In the genomic region with DNA sequence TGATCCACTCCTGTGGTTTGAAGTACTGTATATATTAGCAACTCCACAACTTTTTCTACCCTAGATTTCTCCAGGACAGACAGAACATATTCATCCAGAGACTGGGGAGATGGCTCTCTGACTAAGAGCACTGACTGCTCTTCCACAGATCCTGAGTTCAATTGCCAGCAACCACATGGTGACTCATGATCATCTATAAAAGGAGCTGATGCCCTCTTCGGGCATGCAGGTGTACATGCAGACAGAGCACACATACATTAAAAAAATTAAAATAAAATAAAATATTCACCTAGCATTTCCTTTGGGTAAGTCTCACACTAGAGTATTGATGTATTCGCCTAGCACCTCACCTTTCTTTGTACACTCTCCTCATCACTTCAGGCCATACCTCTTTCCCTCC, we compare ENCODE assay signal across 28 mouse cellular contexts. TPM values are rescaled to one million over a fixed set of nuclear protein-coding genes. Genes with fewer than 3 reads are reported as not detected.
"Had no signal": no experiment of that assay in that cellular context is flagged by ENCODE, and none has a peak within 500 bp of the region (broad histone marks: within the 10 kb centered on the region; RNA-seq: fewer than 3 reads in every experiment).

No protein-coding gene starts in this region.

- H3K4me2 ChIP-seq: limb, embryonic 12.5 days; limb, embryonic 15.5 days; liver, embryonic 11.5 days; lung, embryonic 14.5 days; midbrain, embryonic 13.5 days had no signal

- H3K4me3 ChIP-seq: limb, embryonic 12.5 days; limb, embryonic 15.5 days; megakaryocyte, embryonic 14.5 days; midbrain, embryonic 10.5 days; midbrain, embryonic 13.5 days; myocyte had no signal

- H3K9me3 ChIP-seq: limb, embryonic 12.5 days; limb, embryonic 15.5 days; midbrain, embryonic 10.5 days; midbrain, embryonic 13.5 days had no signal

- DNase-seq: kidney, postnatal 14 days; kidney, postnatal 4 days; left cerebral cortex, postnatal 4 days; liver, postnatal 0 days; lung, embryonic 14.5 days; lung, postnatal 36 days; thymus, adult 2 months; thymus, postnatal 25 days had no signal

- H3K27ac ChIP-seq: limb, embryonic 12.5 days; limb, embryonic 15.5 days; liver, embryonic 14.5 days; midbrain, embryonic 10.5 days; midbrain, embryonic 13.5 days had no signal

- H3K36me3 ChIP-seq: limb, embryonic 12.5 days; limb, embryonic 15.5 days; midbrain, embryonic 10.5 days; midbrain, embryonic 13.5 days had no signal

- H3K9ac ChIP-seq: limb, embryonic 12.5 days; limb, embryonic 15.5 days; liver, embryonic 14.5 days; liver, postnatal 0 days; lung, embryonic 14.5 days; midbrain, embryonic 13.5 days had no signal

- ATAC-seq: liver, postnatal 0 days; lung, postnatal 0 days; midbrain, embryonic 13.5 days; midbrain, embryonic 16.5 days had no signal

RNA-seq across cellular contexts. Expression of gene F2rl1, which starts 4.2 kb away (rescaled TPM):
- polyA plus RNA-seq: myocyte; neural tube, embryonic 11.5 days; neural tube, embryonic 14.5 days had no signal

RNA-seq across cellular contexts. Expression of gene S100z, which starts 50.7 kb away (rescaled TPM):
- total RNA-seq: layer of hippocampus, adult 18-20 months; layer of hippocampus, postnatal 14 days; left cerebral cortex, adult 8-10 months; left cerebral cortex, postnatal 14 days; left cerebral cortex, postnatal 4 days; monocyte, adult 5-6 weeks had no signal
- polyA plus RNA-seq: kidney, embryonic 16.5 days; limb, embryonic 12.5 days; limb, embryonic 15.5 days; liver, embryonic 11.5 days; liver, embryonic 14.5 days; liver, postnatal 0 days; lung, postnatal 0 days; midbrain, embryonic 10.5 days; midbrain, embryonic 13.5 days; midbrain, embryonic 16.5 days; myocyte; neural tube, embryonic 11.5 days; neural tube, embryonic 14.5 days; small intestine, adult 2 months; spleen, adult 2 months; thymus, adult 2 months had no signal
